Mouse (Mus musculus): ENCODE measurements around the gene Nlrp2.

DNA sequence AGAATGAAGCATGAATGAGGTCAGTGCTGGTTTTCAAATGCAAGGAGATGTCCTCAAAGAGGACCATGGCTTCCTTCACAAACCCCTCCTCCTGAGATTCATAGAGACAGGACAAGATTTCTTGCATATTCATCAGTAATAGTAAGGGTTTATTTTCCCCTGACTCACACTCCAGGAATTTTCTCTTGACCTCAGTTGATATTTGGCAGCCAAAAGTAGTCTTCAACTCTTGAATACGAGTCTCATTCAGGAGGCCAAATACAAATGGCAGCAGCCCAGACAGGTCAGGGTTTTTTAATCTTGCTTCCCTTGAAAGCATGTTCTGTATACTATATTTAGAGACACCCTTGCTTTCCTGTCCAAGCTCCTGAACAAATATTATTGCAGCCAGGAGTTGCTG is 23.3 kb downstream of the Nlrp2 start:
- TF ChIP-seq POLR2A (IDR thresholded peaks at IDR 0.05; ENCODE audit: low read depth, low read length) (no peak), MAX (IDR thresholded peaks at IDR 0.05; ENCODE audit: low read length) (no peak), KAT2A (IDR thresholded peaks at IDR 0.05; ENCODE audit: insufficient replicate concordance, low read length) (no peak), NELFE (IDR thresholded peaks at IDR 0.05; ENCODE audit: low read depth, low read length) (no peak), CTCF (conservative IDR thresholded peaks at IDR 0.05 in 1 of 2, IDR thresholded peaks at IDR 0.05 in 1 of 2; ENCODE audit: low read depth in 2 of 2, low read length in 2 of 2) (no peak), NRF1 (IDR thresholded peaks at IDR 0.05; ENCODE audit: low read depth, low read length) (no peak), CHD1 (IDR thresholded peaks at IDR 0.05; ENCODE audit: low read depth, low read length) (no peak), HCFC1 (IDR thresholded peaks at IDR 0.05; ENCODE audit: low read depth, low read length) (no peak), ZC3H11A (IDR thresholded peaks at IDR 0.05; ENCODE audit: low read depth, low read length) (no peak)

All from CH12.LX (cell line).